ENCODE assay signal across 8 mouse cellular contexts in the genomic region with DNA sequence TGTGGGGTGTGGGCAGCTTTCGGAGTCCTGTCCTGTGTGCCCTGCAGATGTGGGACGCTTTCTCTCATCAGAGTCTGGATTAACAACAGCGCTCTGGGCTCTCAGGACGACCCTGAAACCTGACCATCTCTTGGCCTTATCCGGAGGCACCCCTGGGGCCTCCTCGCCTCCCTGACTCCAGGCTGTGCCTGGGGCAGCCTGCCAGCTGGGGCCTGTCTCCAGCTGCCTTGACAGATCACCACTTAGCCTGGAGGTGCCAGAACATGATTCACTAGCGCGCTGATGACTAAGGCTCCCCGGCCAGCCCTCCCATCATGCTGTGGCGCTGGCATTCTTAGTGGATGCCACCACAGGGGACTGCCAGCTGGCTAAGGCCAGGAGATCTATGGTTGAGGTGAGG. TPM values are rescaled to one million over a fixed set of nuclear protein-coding genes. Genes with fewer than 3 reads are reported as not detected.
DNase-seq lines count a peak whose midpoint lies in the region; ATAC-seq and TF ChIP-seq lines count a peak whose summit lies in the region.

No protein-coding gene starts in this region.

- no peak overlapping the region for H3K9ac ChIP-seq in hindbrain, embryonic 15.5 days

- no peaks in the 10 kb centered on the region for H3K9me3 ChIP-seq in hindbrain, embryonic 15.5 days

- H3K36me3 ChIP-seq in spleen, adult 2 months (ENCODE audit: control insufficient read depth, insufficient read depth, low read length) = no peaks in the 10 kb centered on the region
- no peaks in the 10 kb centered on the region for H3K36me3 ChIP-seq in hindbrain, embryonic 15.5 days

- H3K27me3 ChIP-seq in spleen, adult 2 months (ENCODE audit: control insufficient read depth, insufficient read depth, low read length) = no peaks in the 10 kb centered on the region
- no peaks in the 10 kb centered on the region for H3K27me3 ChIP-seq in hindbrain, embryonic 15.5 days

- no peak for TF ChIP-seq POLR2A in spleen, adult 2 months (IDR thresholded peaks at IDR 0.05; ENCODE audit: low read depth, low read length)

- no peaks in the 10 kb centered on the region; the same call in 1 of the 2 replicates for H3K4me1 ChIP-seq in spleen, adult 2 months (ENCODE audit: control insufficient read depth, insufficient read depth, insufficient read length)
- peaks cover 7% of the 10 kb centered on the region for H3K4me1 ChIP-seq in hindbrain, embryonic 15.5 days (replicated peaks)

- DNase-seq in spleen, adult 2 months (ENCODE audit: low read depth in 1 of 2, low spot score in 2 of 2) = no peak
- no peak for DNase-seq in spleen, postnatal 14 days (ENCODE audit: low spot score in 2 of 2)
- DNase-seq in gastrocnemius, adult 8-10 months (ENCODE audit: low spot score in 2 of 2) = peak; percentile 87 to 94
- peak; percentile 24 to 32 for DNase-seq in layer of hippocampus, postnatal 14 days (ENCODE audit: low spot score in 2 of 2)
- peak; percentile 82 for DNase-seq in lung, postnatal 14 days
- DNase-seq in right cerebral cortex, postnatal 4 days = peak; percentile 34
- DNase-seq in cerebellum, adult 11-12 months = no peak

- 61% methylated on average over 10 of the region's 10 CpGs for WGBS in spleen, adult 2 months
- WGBS in hindbrain, embryonic 15.5 days = 12% methylated on average over 10 of the region's 10 CpGs

- 0 out of 2 replicates have a peak overlapping the region, but pooled peaks have one; percentile 19 for H3K27ac ChIP-seq in spleen, adult 2 months (ENCODE audit: insufficient read depth, low read length)
- H3K27ac ChIP-seq in hindbrain, embryonic 15.5 days (replicated peaks) = no peak overlapping the region

- no peak overlapping the region for H3K4me3 ChIP-seq in spleen, adult 2 months (ENCODE audit: extremely low read depth, insufficient read depth, insufficient read length)
- H3K4me3 ChIP-seq in hindbrain, embryonic 15.5 days = no peak overlapping the region

- ATAC-seq in hindbrain, embryonic 15.5 days (ENCODE audit: low FRiP score, low read depth) = peak; percentile 51

- no peak overlapping the region for H3K4me2 ChIP-seq in hindbrain, embryonic 15.5 days

- TF ChIP-seq CTCF in spleen, adult 2 months (IDR thresholded peaks at IDR 0.05; ENCODE audit: extremely low read depth, insufficient read depth, insufficient read length, insufficient replicate concordance) = no peak

RNA-seq across cellular contexts. Expression of gene Sik1, which starts 37.1 kb away (rescaled TPM):
- polyA plus RNA-seq in spleen, adult 2 months (2012; rRNA removed) = 56.4 and 67.8 TPM in 2 replicates
- total RNA-seq in gastrocnemius, adult 8-10 months (2022) = 10 to 100 TPM in 2 of 4 experiments, 1 to 10 TPM in 2; 7.8 to 22.8 (median 13.9) TPM
- polyA plus RNA-seq in hindbrain, embryonic 15.5 days (2015; fragmentation: Nextera tagmentation; extraction: Ambion mirVana) = 20.3 and 20.9 TPM in 2 replicates
- 10 to 100 TPM; 16.1 to 16.7 TPM for total RNA-seq in layer of hippocampus, postnatal 14 days (2021)

Comparison
In these comparisons a context has a peak if more than half of its experiments do, and no peak if none do; other contexts are left out.
1. DNase-seq: peak in gastrocnemius, adult 8-10 months (2 of 2), layer of hippocampus, postnatal 14 days (2 of 2), lung, postnatal 14 days (single experiment) and right cerebral cortex, postnatal 4 days (single experiment); none in spleen, adult 2 months (0 of 2), spleen, postnatal 14 days (0 of 2) and cerebellum, adult 11-12 months (single experiment).